Mouse (Mus musculus) liver, embryonic 11.5 days (tissue): ENCODE data around the gene Gm11563. TPM values are rescaled to one million over a fixed set of nuclear protein-coding genes. Genes with fewer than 3 reads are reported as not detected.
"Not testable (repeated sequence)": the region's sequence is repeated elsewhere in the genome, so short reads cannot be mapped to it uniquely, and the experiment has no call there.

Experiments
- ATAC-seq: fragments of 200-750 bp; cut with Nextera tagmentation; replicated peaks from 2 replicates; pipeline ENCODE4 v1.8.0; 2017; ENCODE audit warnings: moderate number of reproducible peaks, mild to moderate bottlenecking, moderate TSS enrichment, moderate library complexity; ENCODE audit not compliant: low FRiP score
- DNase-seq: peaks from one replicate; pipeline ENCODE4 v3.0.0-alpha.2; 2017; ENCODE audit warnings: low spot score
- H3K27ac ChIP-seq: fragments of 300-500 bp; sonication (generic); 2 replicates; pipeline ENCODE4 v1.5.1; 2014; ENCODE audit warnings: mild to moderate bottlenecking, low read depth, low read length, control low read depth
- H3K27me3 ChIP-seq: fragments of 300-500 bp; sonication (generic); replicated peaks from 2 replicates; pipeline ENCODE4 v1.6.1; 2014; ENCODE audit warnings: low read length, mixed read lengths; ENCODE audit not compliant: control insufficient read depth, insufficient read depth
- H3K36me3 ChIP-seq: fragments of 300-500 bp; sonication (generic); 2 replicates; pipeline ENCODE4 v1.6.1; 2014; ENCODE audit warnings: mild to moderate bottlenecking, low read length, moderate library complexity, mixed read lengths; ENCODE audit not compliant: control insufficient read depth, insufficient read depth
- H3K4me1 ChIP-seq: fragments of 300-500 bp; sonication (generic); replicated peaks from 2 replicates; pipeline ENCODE4 v1.6.1; 2014; ENCODE audit warnings: low read length, mixed read lengths; ENCODE audit not compliant: control insufficient read depth, insufficient read depth
- H3K4me2 ChIP-seq: fragments of 300-500 bp; sonication (generic); 2 replicates; pipeline ENCODE4 v1.6.1; 2014; ENCODE audit warnings: mild to moderate bottlenecking, control low read depth, moderate library complexity
- H3K4me3 ChIP-seq: fragments of 300-500 bp; sonication (generic); 2 replicates; pipeline ENCODE4 v1.5.1; 2014; ENCODE audit warnings: low read depth, low read length, control low read depth
- H3K9ac ChIP-seq: fragments of 300-500 bp; sonication (generic); 2 replicates; pipeline ENCODE4 v1.6.1; 2014; ENCODE audit warnings: low read depth, low read length, control low read depth
- H3K9me3 ChIP-seq: fragments of 300-500 bp; sonication (generic); 2 replicates; pipeline ENCODE4 v1.6.1; 2016; ENCODE audit warnings: low read length, inconsistent platforms, mixed read lengths; ENCODE audit not compliant: control insufficient read depth
- WGBS: fragments of 180-500 bp; shearing (Covaris S2); extraction: QIAGEN DNeasy Blood & Tissue Kit; methylation state at CpG from one replicate; pipeline ENCODE4 v1.1.7; 2014; 5-methylcytosine and 5-hydroxymethylcytosine counted together
- polyA plus RNA-seq: library from polyadenylated mRNA; unstranded; fragments of >200 nt; fragmentation: Nextera tagmentation; extraction: Ambion mirVana; gene quantifications from 2 replicates; pipeline ENCODE4 v1.2.1, GENCODE M21; 2014

Gene Gm11563
- polyA plus RNA-seq, 1 experiment from 2014 or later = not detected

GRCm38 (mm10) chr11:99646444-99646843 is 12.3 kb downstream of the Gm11563 start:
- no peak overlapping the region for H3K4me3 ChIP-seq
- no peak overlapping the region for H3K9ac ChIP-seq
- H3K4me1 ChIP-seq = no peaks in the 10 kb centered on the region
- 83% methylated on average over 15 of the region's 15 CpGs for WGBS
- H3K9me3 ChIP-seq = no peaks in the 10 kb centered on the region
- H3K36me3 ChIP-seq = no peaks in the 10 kb centered on the region
- no peak for ATAC-seq
- H3K27ac ChIP-seq = no peak overlapping the region
- no peaks in the 10 kb centered on the region for H3K27me3 ChIP-seq
- no peak overlapping the region for H3K4me2 ChIP-seq
- DNase-seq = no peak

DNA sequence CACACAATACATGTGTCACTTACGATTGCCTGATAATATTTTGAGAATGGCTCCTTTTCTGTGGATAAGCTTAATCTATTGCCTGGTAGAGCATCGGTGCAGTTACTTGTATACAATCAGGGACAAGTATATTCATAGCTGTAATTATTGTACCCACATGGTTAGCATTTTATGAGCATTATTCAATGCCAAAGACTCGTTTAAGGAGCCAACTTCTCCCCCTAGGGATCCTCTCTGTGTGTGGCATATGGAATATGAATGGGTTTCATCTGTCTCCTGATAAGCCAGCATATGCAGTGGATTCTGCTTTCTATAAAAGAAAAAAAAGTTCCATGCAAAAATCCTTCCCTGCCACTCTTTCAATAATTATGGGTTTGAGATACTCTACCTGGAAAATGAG is 14.4 kb downstream of the Gm11563 start:
- 64% methylated on average over 3 of the region's 3 CpGs for WGBS
- Histone ChIP-seq H3K27ac (no peak overlapping the region), H3K9ac (no peak overlapping the region), H3K27me3 (no peaks in the 10 kb centered on the region), H3K4me2 (no peak overlapping the region), H3K4me1 (no peaks in the 10 kb centered on the region), H3K4me3 (no peak overlapping the region), H3K36me3 (no peaks in the 10 kb centered on the region), H3K9me3 (no peaks in the 10 kb centered on the region)
- DNase-seq (no peak), ATAC-seq (no peak)

DNA sequence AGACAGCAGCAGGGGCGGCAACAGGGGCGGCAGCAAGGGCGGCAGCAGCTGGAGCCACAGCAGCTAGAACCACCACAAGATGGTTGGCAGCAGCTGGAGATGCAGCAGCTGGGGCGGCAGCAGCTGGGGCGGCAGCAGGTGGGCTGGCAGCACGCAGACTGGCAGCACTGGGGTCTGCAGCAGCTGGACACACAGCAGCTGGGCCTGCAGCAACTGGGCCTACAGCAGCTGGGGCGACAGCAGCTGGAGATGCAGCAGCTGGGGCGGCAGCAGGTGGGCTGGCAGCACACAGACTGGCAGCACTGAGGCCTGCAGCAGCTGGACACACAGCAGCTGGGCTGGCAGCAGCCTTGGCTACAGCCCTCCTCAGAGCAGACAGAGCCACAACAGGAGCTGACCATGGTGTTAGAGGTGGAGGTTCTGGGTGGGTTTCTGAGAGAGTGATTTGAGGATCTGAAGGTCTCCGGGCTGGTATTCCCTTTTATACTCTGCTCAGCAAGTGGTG is 15.1 kb downstream of the Gm11563 start, which contains the start of gene Krtap4-7:
Krtap4-7 (minus strand) TSS at position 455 of the 505 bp plus-strand sequence.
- WGBS = 82% methylated on average over 9 of the region's 9 CpGs
- H3K4me3 ChIP-seq, DNase-seq, H3K9ac ChIP-seq, H3K27me3 ChIP-seq, H3K36me3 ChIP-seq, H3K4me1 ChIP-seq, ATAC-seq, H3K27ac ChIP-seq, H3K4me2 ChIP-seq, H3K9me3 ChIP-seq: not testable (repeated sequence)

DNA sequence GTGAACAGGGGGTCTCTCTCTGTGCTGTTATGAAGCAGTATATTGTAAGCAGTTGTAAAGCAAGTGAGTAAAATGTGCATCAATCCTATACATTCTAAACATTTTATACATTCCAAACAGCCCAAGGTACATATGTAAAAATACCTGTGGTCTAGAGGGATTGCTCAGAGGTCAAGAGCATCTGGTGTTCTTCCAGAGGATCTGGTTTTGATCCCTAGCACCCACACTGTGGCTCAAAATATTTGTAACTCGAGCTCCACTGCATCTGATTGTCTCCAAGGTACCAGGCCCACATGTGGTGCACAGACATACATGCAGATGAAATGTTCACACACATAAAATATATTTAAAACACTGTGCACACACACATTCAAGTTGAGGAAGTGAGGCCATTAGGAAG is 17.8 kb downstream of the Gm11563 start:
- ATAC-seq (no peak), DNase-seq (no peak)
- Histone ChIP-seq H3K36me3 (no peaks in the 10 kb centered on the region), H3K27me3 (no peaks in the 10 kb centered on the region), H3K4me1 (no peaks in the 10 kb centered on the region), H3K9ac (no peak overlapping the region), H3K4me3 (no peak overlapping the region), H3K27ac (no peak overlapping the region), H3K9me3 (no peaks in the 10 kb centered on the region), H3K4me2 (no peak overlapping the region)
- 32% methylated on average over 1 of the region's 1 CpGs for WGBS

DNA sequence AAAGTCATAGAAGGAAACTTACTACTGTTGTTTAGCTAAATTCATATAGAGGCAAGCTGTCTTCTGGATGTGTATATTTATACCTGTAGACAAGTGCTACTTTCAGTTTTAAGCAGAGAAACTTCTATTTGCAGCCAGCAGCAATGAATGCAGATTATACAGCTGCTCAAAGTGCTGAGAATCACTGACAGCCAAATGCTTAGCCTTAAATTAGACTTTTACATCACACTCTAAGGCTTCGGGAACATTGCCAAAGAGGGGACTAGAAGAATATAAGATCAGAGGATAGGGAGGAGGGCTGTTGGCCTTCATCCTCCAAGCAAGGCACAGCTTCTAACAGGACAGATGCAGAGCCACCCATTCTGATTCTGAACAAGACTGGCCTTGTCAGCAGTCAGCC is 21.7 kb downstream of the Gm11563 start:
- H3K9me3 ChIP-seq = no peaks in the 10 kb centered on the region
- DNase-seq (no peak), ATAC-seq (no peak)
- 79% methylated on average over 1 of the region's 1 CpGs for WGBS
- H3K4me1 ChIP-seq = no peaks in the 10 kb centered on the region
- no peak overlapping the region for H3K27ac ChIP-seq
- H3K4me2 ChIP-seq = no peak overlapping the region
- H3K27me3 ChIP-seq = no peaks in the 10 kb centered on the region
- H3K9ac ChIP-seq = no peak overlapping the region
- no peak overlapping the region for H3K4me3 ChIP-seq
- H3K36me3 ChIP-seq = no peaks in the 10 kb centered on the region

- Histone ChIP-seq H3K27ac (no peak within 1 kb of the TSS), H3K4me2 (no peak within 1 kb of the TSS), H3K9ac (no peak within 1 kb of the TSS), H3K36me3 (no peaks in the 10 kb centered on the region), H3K4me3 (no peak within 1 kb of the TSS), H3K4me1 (no peaks in the 10 kb centered on the region), H3K9me3 (no peaks in the 10 kb centered on the region), H3K27me3 (no peaks in the 10 kb centered on the region)
- WGBS = 47% methylated on average over 8 of the region's 8 CpGs
- ATAC-seq = no peak
- DNase-seq = no peak
Observed at GRCm38 (mm10) chr11:99634653-99635134, 24.1 kb downstream of the Gm11563 start, which contains the start of gene Krtap4-2. Krtap4-2 (minus strand) TSS chr11:99635084.

GRCm38 (mm10) chr11:99633293-99633692 is 25.5 kb downstream of the Gm11563 start:
- no peaks in the 10 kb centered on the region for H3K9me3 ChIP-seq
- no peak overlapping the region for H3K4me3 ChIP-seq
- ATAC-seq = no peak
- no peak overlapping the region for H3K4me2 ChIP-seq
- 59% methylated on average over 2 of the region's 2 CpGs for WGBS
- H3K9ac ChIP-seq = no peak overlapping the region
- DNase-seq = no peak
- no peak overlapping the region for H3K27ac ChIP-seq
- no peaks in the 10 kb centered on the region for H3K36me3 ChIP-seq
- no peaks in the 10 kb centered on the region for H3K27me3 ChIP-seq
- no peaks in the 10 kb centered on the region for H3K4me1 ChIP-seq

DNA sequence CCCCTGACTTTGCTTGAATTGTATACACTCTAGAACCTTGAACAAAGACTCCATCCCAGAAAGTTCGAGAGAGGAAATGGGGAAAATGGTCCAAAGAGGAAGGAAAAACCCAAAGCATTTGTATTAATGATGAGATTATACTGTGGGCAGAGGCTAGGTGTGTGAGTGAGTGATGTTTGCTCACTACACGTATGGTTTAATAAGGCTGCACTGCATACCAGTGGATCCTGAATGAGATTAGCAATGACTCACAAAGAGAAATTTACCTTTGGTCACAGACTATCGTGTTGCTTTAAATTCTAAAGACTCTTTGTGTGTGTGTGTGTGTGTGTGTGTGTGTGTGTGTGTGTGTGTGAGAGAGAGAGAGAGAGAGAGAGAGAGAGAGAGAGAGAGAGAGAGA is 27.9 kb downstream of the Gm11563 start:
- H3K4me2 ChIP-seq = no peak overlapping the region
- no peaks in the 10 kb centered on the region for H3K36me3 ChIP-seq
- no peaks in the 10 kb centered on the region for H3K4me1 ChIP-seq
- H3K27me3 ChIP-seq = no peaks in the 10 kb centered on the region
- H3K9ac ChIP-seq = no peak overlapping the region
- WGBS = 68% methylated on average over 3 of the region's 3 CpGs
- H3K27ac ChIP-seq = no peak overlapping the region
- no peaks in the 10 kb centered on the region for H3K9me3 ChIP-seq
- DNase-seq (no peak), ATAC-seq (no peak)
- H3K4me3 ChIP-seq = no peak overlapping the region

DNA sequence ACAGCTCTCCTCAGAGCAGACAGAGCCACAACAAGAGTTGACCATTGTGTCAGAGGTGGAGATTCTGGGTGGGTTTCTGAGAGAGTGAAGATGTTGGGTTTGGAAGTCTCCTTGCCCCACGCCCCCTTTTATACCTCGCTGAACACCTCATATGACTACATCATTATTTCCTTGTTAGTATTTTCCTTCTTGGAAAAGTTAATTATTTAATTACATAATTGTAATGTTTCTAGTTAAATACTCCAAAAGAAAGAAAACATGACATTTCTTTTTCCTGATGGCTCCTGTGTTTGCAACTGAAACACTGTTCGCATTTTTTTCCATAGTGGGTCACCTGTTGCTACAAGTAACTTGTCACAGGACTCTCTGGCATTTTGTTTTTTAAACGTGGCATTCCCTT is 30.6 kb downstream of the Gm11563 start, which contains the start of gene Krtap4-1:
Krtap4-1 (minus strand) TSS at position 101 of the 400 bp plus-strand sequence.
- no peak for ATAC-seq
- Histone ChIP-seq H3K9ac (no peak within 1 kb of the TSS), H3K4me1 (no peaks in the 10 kb centered on the region), H3K9me3 (no peaks in the 10 kb centered on the region), H3K36me3 (no peaks in the 10 kb centered on the region), H3K27ac (no peak within 1 kb of the TSS), H3K27me3 (no peaks in the 10 kb centered on the region), H3K4me2 (no peak within 1 kb of the TSS), H3K4me3 (no peak within 1 kb of the TSS)
- WGBS = 76% methylated on average over 4 of the region's 4 CpGs
- DNase-seq = no peak
